Mouse (Mus musculus): Measurements from ENCODE around the gene Twist1.

DNA sequence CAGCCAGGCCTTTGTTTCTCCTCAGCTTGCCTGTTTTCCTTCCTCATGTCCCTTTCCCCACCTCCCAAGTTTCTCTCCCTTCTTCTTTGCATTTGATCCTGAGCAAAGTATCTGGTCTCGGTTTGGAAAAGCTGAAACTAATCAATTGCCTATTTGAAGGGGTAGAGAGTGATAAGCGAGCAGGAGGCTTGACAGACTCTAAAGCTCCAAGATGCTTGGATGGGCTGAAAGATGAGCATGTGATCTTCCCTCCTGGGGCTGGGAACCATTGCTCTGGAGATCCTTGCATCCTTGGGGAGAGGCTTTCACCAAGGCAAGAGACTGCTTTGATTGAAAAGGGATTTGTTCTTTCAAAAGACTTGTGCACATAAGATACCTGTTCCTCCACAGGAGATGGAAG lies 7.0 kb downstream of the Twist1 start:
- TF ChIP-seq CTCF (IDR thresholded peaks at IDR 0.05; ENCODE audit: low read depth) (no peak), EP300 (IDR thresholded peaks at IDR 0.05; ENCODE audit: low read depth) (no peak)
